Mouse (Mus musculus) heart, adult 2 months (tissue): ENCODE data around the gene Olfr985. TPM values are rescaled to one million over a fixed set of nuclear protein-coding genes. Genes with fewer than 3 reads are reported as not detected.

Experiments
- DNase-seq, 2 experiments: peaks; one replicate each; pipeline ENCODE4 v3.0.0; 2021
- H3K27ac ChIP-seq: fragments of 200-600 bp; 2 replicates; pipeline ENCODE4 v1.8.1; 2022
- H3K27me3 ChIP-seq: fragments of 200-500 bp; 2 replicates; pipeline ENCODE4 v1.6.1; 2012; ENCODE audit warnings: mild to moderate bottlenecking, low read length, inconsistent platforms, mixed read lengths; ENCODE audit not compliant: control insufficient read depth, insufficient read depth
- H3K36me3 ChIP-seq: fragments of 200-500 bp; 2 replicates; pipeline ENCODE4 v1.6.1; 2012; ENCODE audit warnings: low read length, inconsistent platforms; ENCODE audit not compliant: control insufficient read depth, insufficient read depth
- H3K4me1 ChIP-seq: fragments of 200-500 bp; 2 replicates; pipeline ENCODE4 v1.6.1; 2011; ENCODE audit warnings: low read length; ENCODE audit not compliant: control insufficient read depth, insufficient read depth
- H3K4me3 ChIP-seq: fragments of 200-600 bp; 2 replicates; pipeline ENCODE4 v1.8.1; 2022
- H3K79me2 ChIP-seq: fragments of 200-500 bp; replicated peaks from 2 replicates; pipeline ENCODE4 v1.6.1; 2012; ENCODE audit warnings: mild to moderate bottlenecking, inconsistent platforms, low read length, moderate library complexity, mixed read lengths; ENCODE audit not compliant: control insufficient read depth, insufficient read depth
- H3K9ac ChIP-seq: fragments of 200-500 bp; 2 replicates; pipeline ENCODE4 v1.6.1; 2012; ENCODE audit warnings: low read depth, mild to moderate bottlenecking, control low read depth, inconsistent platforms, low read length, mixed read lengths
- CTCF ChIP-seq: fragments of 200-600 bp; IDR thresholded peaks from 2 replicates; pipeline ENCODE4 v1.8.1; 2022; ENCODE audit warnings: antibody characterized with exemption, mild to moderate bottlenecking, moderate library complexity
- EP300 ChIP-seq: fragments of 200-500 bp; IDR thresholded peaks from 2 replicates; pipeline ENCODE4 v1.6.1; 2011; ENCODE audit warnings: low read depth, low read length, control low read depth; ENCODE audit not compliant: insufficient read depth
- POLR2A ChIP-seq: fragments of 200-500 bp; IDR thresholded peaks from 2 replicates; pipeline ENCODE4 v1.6.1; 2011; ENCODE audit warnings: mild to moderate bottlenecking, low read depth, low read length, control low read depth; ENCODE audit not compliant: insufficient read depth
- WGBS: fragments of 180-500 bp; shearing (Covaris S2); methylation state at CpG from one replicate; pipeline ENCODE4 v1.1.7; 2018; 5-methylcytosine and 5-hydroxymethylcytosine counted together
- intact Hi-C: fragments of 180-260 bp; cut with DNase I; formaldehyde crosslinking; loops from one replicate; pipeline ENCODE4 v1.15.1; 2025
- polyA plus RNA-seq: library from polyadenylated mRNA; depleted of rRNA; stranded (reverse); fragments of >200 nt; gene quantifications from 2 replicates; pipeline ENCODE4 v1.2.3, GENCODE M21; 2012
- total RNA-seq, 2 experiments: library from RNA; stranded (reverse); gene quantifications; 2 replicates each; pipeline ENCODE4 v1.2.3; 2021

The Olfr985 gene
- total and polyA plus RNA-seq, 3 experiments, result not detected

- H3K4me1 ChIP-seq, result no peaks in the 10 kb centered on the region
- no peaks in the 10 kb centered on the region for H3K36me3 ChIP-seq
- WGBS, result 48% methylated on average over 6 of the region's 6 CpGs
- intact Hi-C loops, result no loop called here
- no peak overlapping the region for H3K4me3 ChIP-seq
- H3K9ac ChIP-seq, result no peak overlapping the region
- TF ChIP-seq POLR2A, result no peak
- TF ChIP-seq CTCF, result no peak
- no peaks in the 10 kb centered on the region for H3K27me3 ChIP-seq
- no peak overlapping the region for H3K27ac ChIP-seq
- peak in 1 of 2 experiments; percentile 6 for DNase-seq
- H3K79me2 ChIP-seq, result no peaks in the 10 kb centered on the region
These were observed 7.2 kb upstream of the Olfr985 start for GRCm38 (mm10) chr9:40136987-40137688.

DNA sequence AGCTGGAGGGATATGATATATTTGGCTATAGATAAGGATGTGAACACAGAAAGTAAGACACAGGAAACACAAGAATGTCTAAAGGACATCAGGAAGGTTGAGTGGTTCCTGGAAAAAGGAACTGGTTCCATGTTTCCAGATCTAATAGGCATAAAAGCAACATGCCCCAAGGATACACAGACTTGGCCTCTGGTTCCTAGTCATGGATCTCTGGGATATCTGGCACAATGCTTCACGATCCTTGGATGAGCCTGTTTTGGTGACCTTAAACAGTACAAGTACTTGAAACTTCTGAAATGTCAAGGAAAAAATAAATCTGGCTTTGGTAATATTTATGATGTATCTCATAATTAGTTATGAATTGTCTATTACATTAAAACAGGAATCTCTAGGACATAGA lies 572 bp upstream of the Olfr985 start:
- whole genome bisulfite sequencing, result 65% methylated on average over 1 of the region's 1 CpGs
- H3K9ac ChIP-seq, result no peak overlapping the region
- H3K36me3 ChIP-seq, result no peaks in the 10 kb centered on the region
- no peak overlapping the region for H3K4me3 ChIP-seq
- H3K27ac ChIP-seq, result no peak overlapping the region
- TF ChIP-seq POLR2A (no peak), EP300 (no peak), CTCF (no peak)
- H3K4me1 ChIP-seq, result no peaks in the 10 kb centered on the region
- H3K79me2 ChIP-seq, result no peaks in the 10 kb centered on the region
- no peak for DNase-seq
- intact Hi-C loops, result no loop called here
- H3K27me3 ChIP-seq, result no peaks in the 10 kb centered on the region

DNA sequence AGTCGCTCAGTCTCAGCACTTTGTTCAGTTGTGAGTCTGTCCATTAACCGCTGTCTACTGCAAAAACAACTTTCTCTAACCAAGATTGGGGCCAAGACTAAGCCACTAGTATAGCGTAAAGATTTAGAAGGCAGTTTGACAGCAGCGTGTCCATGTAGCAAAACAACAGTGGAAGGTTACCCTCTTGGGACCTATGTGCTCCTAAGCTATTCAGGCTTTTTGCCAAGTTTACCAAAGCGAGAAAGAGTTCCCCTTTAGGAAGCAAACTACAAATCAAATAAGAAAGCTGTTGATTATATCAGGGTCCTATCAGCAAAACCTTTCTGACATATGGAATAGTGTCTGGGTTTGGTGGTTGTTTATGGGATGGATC lies 12.7 kb downstream of the Olfr985 start:
- Histone ChIP-seq H3K79me2 (no peaks in the 10 kb centered on the region), H3K9ac (no peak overlapping the region), H3K27me3 (no peaks in the 10 kb centered on the region), H3K4me1 (0 out of 2 replicates have a peak, but pooled peaks cover 2% of the 10 kb centered on the region), H3K4me3 (no peak overlapping the region), H3K27ac (peak overlapping the region; percentile 12; the same call in 1 of the 2 replicates), H3K36me3 (no peaks in the 10 kb centered on the region)
- 47% methylated on average over 5 of the region's 5 CpGs for WGBS
- no peak for TF ChIP-seq CTCF
- TF ChIP-seq POLR2A, result no peak
- no peak for TF ChIP-seq EP300
- intact Hi-C loops, result no loop called here
- DNase-seq, result no peak

- DNase-seq, result peak; percentile 74 to 80
- Histone ChIP-seq H3K27ac (peak overlapping the region; percentile 12; the same call in 1 of the 2 replicates), H3K36me3 (no peaks in the 10 kb centered on the region), H3K4me1 (0 out of 2 replicates have a peak, but pooled peaks cover 2% of the 10 kb centered on the region), H3K9ac (no peak overlapping the region), H3K79me2 (no peaks in the 10 kb centered on the region), H3K4me3 (no peak overlapping the region), H3K27me3 (no peaks in the 10 kb centered on the region)
- intact Hi-C loops, result no loop called here
- 43% methylated on average over 10 of the region's 10 CpGs for WGBS
- no peak for TF ChIP-seq POLR2A
These were observed 13.2 kb downstream of the Olfr985 start for GRCm38 (mm10) chr9:40116645-40117286.

- Histone ChIP-seq H3K36me3 (no peaks in the 10 kb centered on the region), H3K4me1 (0 out of 2 replicates have a peak, but pooled peaks cover 2% of the 10 kb centered on the region), H3K79me2 (no peaks in the 10 kb centered on the region), H3K9ac (no peak within 1 kb of the TSS), H3K4me3 (no peak within 1 kb of the TSS), H3K27me3 (no peaks in the 10 kb centered on the region), H3K27ac (no peak within 1 kb of the TSS)
- WGBS, result 75% methylated on average over 2 of the region's 2 CpGs
- intact Hi-C loops, result no loop called here
- no peak for TF ChIP-seq CTCF
- no peak for DNase-seq
These were observed 15.9 kb downstream of the Olfr985 start, which contains the start of gene Olfr984 for GRCm38 (mm10) chr9:40114106-40114505. Gene Olfr984, minus strand, starts transcription at chr9:40114206.

DNA sequence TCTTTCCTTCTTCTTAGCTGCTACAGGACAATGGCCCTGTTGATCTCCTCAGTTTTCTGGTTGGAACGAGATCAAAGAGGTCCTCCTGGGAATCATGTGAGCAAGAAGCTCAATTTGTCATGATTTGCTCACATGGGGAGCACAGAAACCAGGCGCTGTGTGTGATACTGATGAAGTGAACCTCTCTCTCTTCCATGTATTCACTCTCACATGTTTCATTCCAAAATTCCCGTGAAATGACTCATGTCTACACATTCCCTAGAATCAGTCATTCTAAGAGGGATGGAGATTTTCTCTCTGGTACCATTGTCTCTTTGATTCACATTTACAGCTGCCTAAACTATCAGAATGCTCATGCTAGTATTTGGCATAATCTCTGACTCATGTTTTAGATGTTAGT lies 35.2 kb downstream of the Olfr985 start:
- Histone ChIP-seq H3K79me2 (no peaks in the 10 kb centered on the region), H3K4me1 (no peaks in the 10 kb centered on the region), H3K36me3 (no peaks in the 10 kb centered on the region), H3K27ac (no peak overlapping the region), H3K27me3 (no peaks in the 10 kb centered on the region), H3K4me3 (no peak overlapping the region), H3K9ac (no peak overlapping the region)
- 53% methylated on average over 3 of the region's 3 CpGs for WGBS
- no peak for DNase-seq
- intact Hi-C loops, result no loop called here
- TF ChIP-seq CTCF (no peak), POLR2A (no peak)
